In genomic region chr17:67175836-67176235, GRCm38 (mm10) we compare ENCODE assay signal across 8 mouse cellular contexts.
DNase-seq lines count a peak whose midpoint lies in the region; ATAC-seq and TF ChIP-seq lines count a peak whose summit lies in the region.

No protein-coding gene starts in this region.

- TF ChIP-seq EP300 in liver, postnatal 0 days (IDR thresholded peaks at IDR 0.05; ENCODE audit: low read depth): no peak

- no peaks in the 10 kb centered on the region for H3K27me3 ChIP-seq in liver, postnatal 0 days (ENCODE audit: insufficient read depth, low read length)
- no peaks in the 10 kb centered on the region for H3K27me3 ChIP-seq in embryonic facial prominence, embryonic 14.5 days (replicated peaks; ENCODE audit: control insufficient read depth, insufficient read depth, low read length)
- no peaks in the 10 kb centered on the region for H3K27me3 ChIP-seq in hindbrain, embryonic 14.5 days (ENCODE audit: control insufficient read depth, insufficient read depth, low read length)

- no peak for DNase-seq in liver, postnatal 0 days
- DNase-seq in liver: no peak
- DNase-seq in adrenal gland, postnatal 25 days: peak; percentile 12
- DNase-seq in embryonic facial prominence, embryonic 14.5 days (ENCODE audit: low spot score): peak; percentile 79
- DNase-seq in hindbrain, embryonic 14.5 days (ENCODE audit: low spot score): peak; percentile 72
- DNase-seq in left cerebral cortex, postnatal 25 days (ENCODE audit: low spot score in 2 of 2): peak; percentile 42 to 51
- peak; percentile 18 for DNase-seq in right cerebral cortex, postnatal 25 days

- H3K4me2 ChIP-seq in liver, postnatal 0 days (ENCODE audit: low read depth, low read length): no peak overlapping the region
- H3K4me2 ChIP-seq in embryonic facial prominence, embryonic 14.5 days (ENCODE audit: low read depth, low read length): no peak overlapping the region
- no peak overlapping the region for H3K4me2 ChIP-seq in hindbrain, embryonic 14.5 days (replicated peaks)

- H3K9me3 ChIP-seq in liver, postnatal 0 days (ENCODE audit: low read length): peaks cover 4% of the 10 kb centered on the region; the same call in 1 of the 2 replicates
- H3K9me3 ChIP-seq in embryonic facial prominence, embryonic 14.5 days (ENCODE audit: control insufficient read depth, low read length): peaks cover 7% of the 10 kb centered on the region
- H3K9me3 ChIP-seq in hindbrain, embryonic 14.5 days (ENCODE audit: control insufficient read depth, low read length): 0 out of 2 replicates have a peak, but pooled peaks cover 4% of the 10 kb centered on the region

- intact Hi-C loops in left cerebral cortex, postnatal 25 days (cut with DNase I): loop anchor here (2.0 to 10.0 kb wide), 4 partner anchors 409 to 591 kb away; no protein-coding TSS in a partner anchor

- H3K9ac ChIP-seq in liver, postnatal 0 days (replicated peaks): no peak overlapping the region
- H3K9ac ChIP-seq in embryonic facial prominence, embryonic 14.5 days (ENCODE audit: low read depth, low read length): no peak overlapping the region
- H3K9ac ChIP-seq in hindbrain, embryonic 14.5 days: no peak overlapping the region

- 35% methylated on average over 2 of the region's 2 CpGs for WGBS in liver, postnatal 0 days (ENCODE audit: insufficient replicate concordance)
- WGBS in embryonic facial prominence, embryonic 14.5 days: 27% methylated on average over 2 of the region's 2 CpGs
- 70% methylated on average over 2 of the region's 2 CpGs for WGBS in hindbrain, embryonic 14.5 days

- peak; percentile 63 for TF ChIP-seq CTCF in liver, postnatal 0 days (IDR thresholded peaks at IDR 0.05; ENCODE audit: low read depth)

- no peak overlapping the region for H3K4me3 ChIP-seq in liver, postnatal 0 days (ENCODE audit: low read depth, low read length)
- H3K4me3 ChIP-seq in embryonic facial prominence, embryonic 14.5 days (ENCODE audit: low read depth, low read length): no peak overlapping the region
- no peak overlapping the region for H3K4me3 ChIP-seq in hindbrain, embryonic 14.5 days (replicated peaks; ENCODE audit: low read length)

- ATAC-seq in liver, postnatal 0 days: no peak
- ATAC-seq in embryonic facial prominence, embryonic 14.5 days (ENCODE audit: low read depth): peak; percentile 71; the same call in 1 of the 2 replicates
- ATAC-seq in hindbrain, embryonic 14.5 days (ENCODE audit: low FRiP score): peak; percentile 21; the same call in 1 of the 2 replicates
- no peak for ATAC-seq in CD4-positive, CD25-positive, alpha-beta regulatory T cell, adult 4 months

- H3K4me1 ChIP-seq in liver, postnatal 0 days (ENCODE audit: insufficient read depth): no peaks in the 10 kb centered on the region
- H3K4me1 ChIP-seq in embryonic facial prominence, embryonic 14.5 days (ENCODE audit: control insufficient read depth, insufficient read depth, low read length): 0 out of 2 replicates have a peak, but pooled peaks cover 2% of the 10 kb centered on the region
- H3K4me1 ChIP-seq in hindbrain, embryonic 14.5 days (replicated peaks; ENCODE audit: control insufficient read depth, insufficient read depth, low read length): no peaks in the 10 kb centered on the region

- H3K36me3 ChIP-seq in liver, postnatal 0 days (replicated peaks; ENCODE audit: insufficient read depth, low read length): no peaks in the 10 kb centered on the region
- no peaks in the 10 kb centered on the region for H3K36me3 ChIP-seq in embryonic facial prominence, embryonic 14.5 days (ENCODE audit: control insufficient read depth, insufficient read depth, low read length)
- no peaks in the 10 kb centered on the region for H3K36me3 ChIP-seq in hindbrain, embryonic 14.5 days (replicated peaks; ENCODE audit: control insufficient read depth, insufficient read depth)

- no peak overlapping the region for H3K27ac ChIP-seq in liver, postnatal 0 days (ENCODE audit: low read depth)
- H3K27ac ChIP-seq in embryonic facial prominence, embryonic 14.5 days (replicated peaks; ENCODE audit: low read depth, low read length): no peak overlapping the region
- H3K27ac ChIP-seq in hindbrain, embryonic 14.5 days: no peak overlapping the region

Comparison
In these comparisons a context has a peak if more than half of its experiments do, and no peak if none do; other contexts are left out.
1. ATAC-seq: peak in embryonic facial prominence, embryonic 14.5 days (single experiment) and hindbrain, embryonic 14.5 days (single experiment); none in liver, postnatal 0 days (single experiment) and CD4-positive, CD25-positive, alpha-beta regulatory T cell, adult 4 months (single experiment).
2. DNase-seq: peak in adrenal gland, postnatal 25 days (single experiment), embryonic facial prominence, embryonic 14.5 days (single experiment), hindbrain, embryonic 14.5 days (single experiment), left cerebral cortex, postnatal 25 days (2 of 2) and right cerebral cortex, postnatal 25 days (single experiment); none in liver, postnatal 0 days (single experiment) and liver (single experiment).